Mouse (Mus musculus) gastrocnemius, postnatal 25 days (tissue): ENCODE measurements at regions not wholly inside any gene's neighbourhood (a gene's known extent, or its start where the extent isn't known, plus 50 kb on each side); places are given as distances from the start of the nearest gene placed in this dataset.
"Not testable (repeated sequence)": the region's sequence is repeated elsewhere in the genome, so short reads cannot be mapped to it uniquely, and the experiment has no call there.

Experiments
- DNase-seq: peaks from one replicate; pipeline ENCODE4 v3.0.0; 2022

DNA sequence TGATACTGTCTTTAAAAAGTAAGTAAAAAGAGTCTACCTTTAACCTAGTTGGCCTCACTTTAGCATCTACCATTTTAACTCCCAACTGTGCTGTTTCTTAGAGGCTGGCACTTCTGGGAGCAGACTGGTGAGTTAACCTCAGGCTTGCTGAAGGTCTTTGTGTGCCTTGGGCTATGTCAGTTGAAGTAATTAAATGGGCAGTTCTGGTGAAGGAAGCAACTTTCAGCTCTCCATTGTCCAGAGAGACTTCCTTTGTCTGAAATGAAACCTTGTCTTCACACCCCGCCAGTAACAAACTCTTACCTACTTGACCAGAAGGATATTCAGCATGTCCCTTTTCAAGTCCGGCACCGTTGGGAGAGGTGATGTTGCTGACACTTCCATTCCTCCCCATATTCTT lies 55.5 kb downstream of the Zfp281 start:
- no peak for DNase-seq

DNA sequence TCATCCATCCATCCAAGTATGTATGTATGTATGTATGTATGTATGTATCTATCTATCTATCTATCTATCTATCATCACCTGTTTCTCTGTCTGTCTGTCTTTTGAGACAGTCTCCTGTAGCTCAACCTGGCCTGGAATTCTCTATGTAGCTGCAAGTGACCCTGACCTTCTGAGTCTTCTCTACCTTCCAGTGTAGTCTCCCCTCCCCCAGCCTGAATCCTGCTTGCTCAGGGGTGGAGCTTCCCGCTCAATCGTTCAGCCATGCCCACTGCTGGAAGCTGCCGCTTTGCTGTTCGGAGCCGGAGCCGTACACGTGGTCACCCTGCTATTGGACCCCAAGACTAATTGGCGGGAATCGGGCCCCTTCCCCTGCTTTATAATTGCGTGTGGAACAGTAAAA lies 57.6 kb downstream of the Zfp281 start:
- not testable (repeated sequence) for DNase-seq

DNA sequence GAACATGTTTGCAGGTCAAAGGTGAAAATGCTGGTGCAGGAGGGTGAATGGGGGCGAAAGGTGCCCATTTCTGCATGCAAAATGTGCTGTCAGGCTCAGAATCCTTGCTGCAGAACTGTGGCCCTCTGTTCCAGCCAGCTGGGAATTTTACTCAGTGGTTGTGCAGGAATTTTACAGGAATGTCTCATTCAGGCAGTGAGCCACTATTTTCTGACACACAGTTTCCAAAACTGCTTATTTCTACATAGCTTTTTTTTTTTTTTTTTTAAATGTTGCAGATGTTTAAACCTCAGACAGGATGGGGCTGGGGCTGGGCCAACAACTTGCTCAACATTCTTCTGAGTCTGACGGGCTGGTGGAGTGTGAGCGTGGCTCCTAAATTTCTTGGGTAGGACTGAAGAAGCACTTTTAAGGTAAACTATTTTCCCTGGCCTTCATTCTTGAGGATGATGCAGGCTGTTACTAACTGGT lies 58.4 kb downstream of the Zfp281 start:
- DNase-seq, result peak; percentile 80

DNA sequence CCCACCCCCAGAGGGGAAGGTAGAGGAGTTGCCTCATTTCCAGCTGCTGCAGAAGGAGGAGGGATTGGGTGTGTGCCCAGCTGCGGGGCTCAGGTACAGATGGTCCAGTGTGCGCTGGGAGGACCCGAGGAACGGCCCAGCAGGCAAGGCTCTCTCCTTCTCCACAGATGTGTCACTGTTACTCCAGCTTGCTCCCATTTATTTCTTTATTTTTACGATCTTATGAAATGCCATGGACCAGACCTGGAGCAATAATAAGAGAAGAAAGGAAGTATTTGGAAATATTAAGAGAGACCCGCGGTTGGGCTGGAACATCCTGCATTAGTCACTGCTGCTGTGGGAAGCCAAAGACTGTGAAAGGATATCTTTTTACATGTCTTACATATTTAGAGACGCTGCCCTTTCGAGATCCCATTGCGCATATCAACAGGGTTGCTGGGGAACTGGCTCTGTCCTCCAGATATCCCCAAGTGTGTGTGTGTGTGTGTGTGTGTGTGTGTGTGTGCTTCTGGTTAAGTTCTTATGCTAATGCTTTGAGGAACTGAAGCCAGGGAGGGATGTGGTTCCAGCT lies 58.9 kb downstream of the Zfp281 start:
- peak; percentile 72 for DNase-seq

DNA sequence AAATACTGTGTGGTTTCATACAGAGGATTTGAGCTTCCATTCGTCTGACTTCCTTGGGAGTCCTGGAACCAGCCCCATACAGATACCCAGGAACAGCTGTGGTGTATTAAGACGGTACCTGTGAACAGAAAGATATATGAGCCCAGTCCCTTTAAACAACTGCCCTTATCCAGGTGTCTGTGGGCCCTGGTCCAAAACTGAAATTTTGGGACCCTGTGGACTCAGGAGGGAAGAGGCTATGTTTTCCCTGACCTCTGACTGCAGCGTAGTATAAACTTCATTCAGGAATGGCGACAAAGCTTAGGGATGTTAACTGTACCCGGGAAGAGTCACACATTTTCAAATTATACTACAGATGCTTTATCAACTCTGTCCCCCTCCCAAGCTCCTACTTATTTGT lies 59.8 kb downstream of the Zfp281 start:
- DNase-seq, result no peak

DNA sequence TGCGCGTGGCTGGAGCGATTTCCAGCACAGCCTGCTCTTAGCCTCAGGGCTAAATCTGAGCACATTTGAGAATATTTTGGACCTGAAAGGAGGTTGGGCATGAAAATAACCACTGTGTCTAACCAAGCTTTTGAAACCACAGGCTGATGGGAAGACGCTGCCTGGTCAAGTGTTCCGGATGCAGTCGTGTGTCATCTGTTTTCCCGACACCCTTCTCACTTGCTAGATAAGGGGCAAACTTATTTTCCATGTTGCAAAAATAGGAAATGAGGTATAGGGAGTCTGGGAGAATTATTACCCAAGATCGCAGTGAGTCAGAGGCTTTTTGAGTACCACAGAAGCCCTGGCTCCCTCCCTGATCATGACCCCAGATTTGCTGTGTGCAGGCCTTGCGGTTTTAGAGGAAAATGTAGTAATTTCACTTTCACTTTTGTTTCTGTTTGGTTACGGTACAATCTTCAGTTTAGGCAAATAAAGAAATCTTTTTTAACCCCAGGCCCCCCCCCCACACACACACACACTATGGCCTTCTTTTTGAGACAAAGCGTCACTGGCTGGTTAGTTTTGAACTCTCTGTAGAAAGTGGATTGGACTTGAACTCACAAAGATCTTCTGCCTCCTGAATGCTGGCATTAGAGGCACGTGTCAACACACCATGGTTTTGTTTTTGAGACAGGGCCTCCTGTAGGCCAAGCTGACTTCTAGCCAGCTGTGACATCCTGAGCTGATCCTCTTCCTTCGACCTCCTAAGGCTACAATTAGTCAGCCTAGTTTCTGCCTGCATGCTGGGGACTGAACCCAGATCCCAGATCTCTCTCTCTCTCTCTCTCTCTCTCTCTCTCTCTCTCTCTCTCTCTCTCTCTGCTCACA lies 60.7 kb downstream of the Zfp281 start:
- DNase-seq, result peak; percentile 24

DNA sequence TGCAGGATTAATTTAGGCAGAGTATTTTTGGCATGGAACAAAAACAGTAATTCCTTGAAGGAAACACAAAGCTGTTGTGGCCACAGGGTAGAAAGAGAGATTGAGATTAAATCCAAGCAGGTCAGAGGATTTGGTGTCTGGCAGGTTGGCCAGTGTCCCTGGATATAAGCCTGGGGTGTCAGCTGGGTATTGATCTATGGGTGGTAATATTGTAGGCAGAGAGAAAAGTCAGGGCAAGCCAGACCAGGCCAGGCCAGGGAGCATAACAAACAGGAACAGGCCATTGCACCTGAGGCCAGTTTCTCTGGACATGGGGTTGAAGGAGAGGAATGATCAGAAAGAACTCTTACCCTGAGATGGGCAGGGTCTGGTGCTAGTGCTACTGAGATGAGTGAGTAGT lies 61.8 kb downstream of the Zfp281 start:
- DNase-seq, result no peak

DNA sequence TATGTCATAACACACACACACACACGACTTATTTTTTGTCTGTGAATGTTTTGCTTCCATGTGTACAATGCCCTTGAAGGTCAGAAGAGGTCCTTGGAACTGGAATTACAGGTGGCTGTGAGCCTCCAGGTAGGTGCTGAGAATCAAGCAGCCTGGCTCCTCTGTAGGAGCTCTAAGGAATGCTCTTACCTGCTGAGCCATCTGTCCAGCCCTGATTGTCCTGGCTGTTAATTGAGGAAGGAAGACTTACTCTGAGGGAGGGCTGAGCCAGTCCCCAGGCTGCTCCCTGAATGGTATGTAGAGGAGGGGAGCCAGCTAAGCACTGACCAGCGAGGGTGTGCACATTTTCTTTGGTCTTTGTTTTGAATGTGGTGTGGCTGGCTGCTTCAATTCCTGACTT lies 65.4 kb downstream of the Zfp281 start:
- DNase-seq, result no peak

DNA sequence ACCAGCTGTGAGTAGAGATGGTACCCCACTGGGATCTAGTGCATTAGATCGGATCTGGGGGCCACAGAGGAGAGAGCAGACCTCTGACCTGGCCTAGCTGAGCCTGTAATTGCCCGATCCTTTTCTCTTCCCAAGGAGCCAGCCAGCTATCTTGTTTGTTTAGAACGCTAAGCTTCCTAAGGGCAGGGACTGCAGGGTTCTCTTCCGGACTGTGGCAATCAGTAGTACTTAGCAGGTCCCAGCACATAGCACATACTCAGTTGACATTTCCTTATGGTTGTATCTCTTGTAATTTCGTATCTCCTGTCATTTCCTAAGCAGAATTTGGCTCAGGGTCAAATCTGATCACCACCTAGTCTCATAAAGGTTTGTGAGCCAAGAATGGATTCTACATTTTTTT lies 68.7 kb downstream of the Zfp281 start:
- no peak for DNase-seq

DNA sequence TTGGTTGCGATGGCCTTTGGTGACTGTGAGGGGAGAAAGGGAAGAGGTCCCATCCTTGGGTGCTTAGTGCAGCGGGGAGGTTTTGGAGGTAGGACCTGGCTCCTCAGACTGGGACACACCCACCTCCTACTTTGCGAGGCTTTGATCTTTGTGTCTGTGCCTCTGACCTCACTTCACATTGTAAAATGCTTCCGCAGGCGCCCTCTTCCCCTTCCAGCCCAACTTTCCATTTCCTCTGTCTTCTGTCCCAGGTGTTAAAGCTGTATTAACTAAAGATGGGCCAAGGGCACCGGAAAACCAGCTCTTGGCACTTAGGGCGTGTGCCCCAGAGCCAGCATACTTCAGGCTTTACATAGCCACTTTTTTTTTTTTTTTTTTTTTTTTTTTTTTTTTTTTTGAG lies 70.3 kb downstream of the Zfp281 start:
- no peak for DNase-seq

DNA sequence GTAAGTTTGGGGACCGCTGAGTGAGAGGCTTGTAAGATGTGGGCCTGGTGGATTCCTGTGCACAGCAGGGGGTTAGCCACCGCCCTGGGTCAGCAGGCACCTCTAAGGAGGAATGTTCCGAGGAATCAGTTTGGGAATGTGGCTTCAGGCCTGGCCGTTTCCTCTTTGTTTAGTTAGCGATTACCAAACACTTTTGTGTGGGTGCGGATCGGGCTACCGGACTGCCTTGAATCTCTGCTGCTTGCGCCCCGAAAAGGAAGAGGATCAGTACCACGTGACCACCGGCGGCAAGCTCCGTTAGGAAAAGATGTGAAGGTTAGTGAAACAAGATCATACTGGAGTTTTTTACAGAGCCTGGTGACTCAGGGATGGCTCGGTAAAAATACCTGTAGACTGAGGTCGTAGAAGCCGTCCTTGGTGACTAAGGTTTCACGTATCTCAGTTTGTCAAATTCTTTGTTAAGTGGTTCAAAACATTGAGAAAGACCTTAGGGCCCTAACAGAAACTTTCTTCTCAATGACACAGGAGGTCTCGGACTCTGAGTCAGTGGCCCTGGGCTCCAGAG lies 71.5 kb downstream of the Zfp281 start:
- DNase-seq, result no peak

DNA sequence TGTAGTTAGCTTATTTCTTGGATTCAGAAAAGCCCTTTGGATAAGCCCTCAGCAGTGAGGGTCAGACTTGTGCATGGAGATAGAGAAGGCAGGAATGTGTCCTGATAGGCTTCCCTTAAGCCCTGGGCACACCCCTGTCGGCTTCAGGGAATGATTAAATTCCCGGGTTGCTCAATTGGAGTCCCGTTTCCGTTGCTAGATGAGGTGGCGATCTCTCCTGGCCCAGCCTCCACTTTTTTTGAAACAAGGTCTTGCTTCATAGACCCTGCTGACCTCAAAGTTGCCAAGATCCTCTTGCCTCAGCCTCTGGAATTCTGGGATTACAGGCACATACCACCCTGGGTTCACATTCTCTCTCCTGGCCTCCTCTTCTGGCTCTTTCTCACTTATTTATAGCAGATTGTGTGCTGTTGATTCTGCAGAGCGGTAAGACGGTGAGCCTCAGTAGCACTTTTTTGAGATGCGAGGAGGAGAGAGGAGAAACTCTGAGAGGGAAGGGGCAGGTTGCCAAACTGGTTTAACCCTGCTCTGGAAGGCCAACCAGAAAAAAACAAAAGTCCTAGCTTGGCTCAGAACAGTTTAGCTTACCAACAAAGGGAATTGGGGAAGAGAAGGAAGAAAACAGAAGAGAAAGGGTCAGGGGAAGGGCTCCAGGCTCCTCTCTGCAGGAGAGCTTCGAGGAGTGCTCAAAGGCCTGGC lies 73.9 kb downstream of the Zfp281 start:
- peak; percentile 57 for DNase-seq

DNA sequence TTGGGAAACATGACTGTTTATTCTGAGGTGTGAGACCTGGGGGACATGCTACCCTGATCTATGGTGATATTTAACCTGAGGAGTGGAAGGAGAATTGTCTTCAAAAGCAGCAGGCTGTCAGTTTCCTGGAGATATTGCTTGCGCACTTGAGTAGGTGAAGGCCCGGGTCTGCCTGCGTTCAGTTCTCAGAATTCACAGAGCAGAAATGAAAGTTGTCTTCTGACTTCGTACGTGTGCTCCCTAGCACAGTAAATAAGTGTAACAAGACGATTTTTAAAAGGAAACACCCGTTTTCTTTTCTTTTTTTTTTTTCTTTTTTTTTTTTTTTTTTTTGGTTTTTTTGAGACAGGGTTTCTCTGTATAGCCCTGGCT lies 74.4 kb downstream of the Zfp281 start:
- DNase-seq, result no peak

DNA sequence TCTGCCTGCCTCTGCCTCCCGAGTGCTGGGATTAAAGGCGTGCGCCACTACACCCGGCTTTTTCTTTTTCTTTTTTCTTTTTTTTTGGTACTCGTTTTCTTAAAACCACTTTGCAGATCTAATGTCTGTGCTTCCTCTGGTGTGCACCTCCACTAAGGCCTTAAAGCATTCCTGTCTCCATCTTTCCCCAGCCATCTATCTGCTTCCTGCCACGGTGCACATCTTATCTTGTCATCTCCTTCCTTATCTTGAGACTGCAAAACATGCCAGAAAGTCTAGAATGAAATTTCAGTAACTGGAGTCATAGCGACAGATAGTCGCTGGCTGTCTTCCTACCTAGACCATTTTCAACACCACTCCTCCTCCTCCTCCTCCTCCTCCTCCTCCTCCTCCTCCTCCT lies 74.9 kb downstream of the Zfp281 start:
- no peak for DNase-seq

DNA sequence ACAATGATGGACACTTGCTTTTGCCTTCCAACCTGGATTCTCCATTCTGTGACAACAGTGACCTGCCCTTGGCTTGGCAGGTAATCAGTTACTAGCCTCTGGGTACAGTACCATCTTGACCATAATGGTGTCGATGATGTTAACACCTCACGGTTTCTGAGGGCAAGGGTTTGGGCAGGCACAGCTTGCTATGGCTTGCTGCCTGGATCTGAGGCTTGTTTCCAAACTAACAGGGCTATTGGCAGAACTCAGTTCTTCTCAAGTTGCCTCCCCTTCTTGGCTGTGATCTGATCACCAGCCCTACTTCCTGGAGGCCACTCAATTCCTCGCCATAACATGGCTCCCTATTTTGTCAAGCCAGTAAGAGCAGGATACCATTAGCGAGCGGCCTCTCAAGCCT lies 79.4 kb downstream of the Zfp281 start:
- DNase-seq, result peak; percentile 75

DNA sequence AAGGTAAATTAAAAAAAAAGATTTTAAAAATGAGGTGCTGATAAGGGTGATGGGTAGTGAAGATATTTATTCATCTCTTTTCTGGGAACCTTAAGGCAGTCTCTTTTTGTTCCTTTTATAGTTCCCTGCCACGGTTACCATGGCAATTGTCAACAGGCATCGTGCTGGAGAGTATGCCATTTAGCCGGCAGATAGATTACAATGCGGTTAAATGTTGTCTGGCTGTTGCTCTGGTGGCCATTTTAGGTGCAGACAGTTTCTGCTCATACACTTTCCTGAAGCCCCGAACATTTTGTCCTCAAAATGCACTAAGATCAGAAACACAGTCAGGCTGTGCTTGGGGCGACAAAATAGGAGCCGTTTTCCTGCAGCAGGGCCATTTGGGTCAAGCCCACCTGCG lies 81.8 kb downstream of the Zfp281 start:
- no peak for DNase-seq

DNA sequence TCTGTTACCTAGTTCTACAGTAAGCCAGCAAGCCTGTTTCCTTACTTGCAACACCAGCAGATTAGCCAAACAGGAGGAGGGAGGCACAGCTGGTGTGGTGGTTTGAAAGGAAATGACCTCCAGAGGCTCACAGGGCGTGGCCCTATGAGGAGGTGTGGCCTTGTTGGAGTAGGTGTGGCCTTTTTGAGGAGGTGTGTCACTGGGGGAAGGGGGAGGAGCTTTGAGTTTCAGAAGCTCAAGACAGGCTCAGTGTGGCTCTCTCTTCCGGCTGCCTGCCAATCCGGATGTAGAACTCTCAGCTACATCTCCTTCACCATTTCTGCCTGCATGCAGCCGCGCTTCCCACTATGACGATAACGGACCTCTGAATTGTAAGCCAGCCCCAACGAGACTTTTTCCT lies 82.7 kb downstream of the Zfp281 start:
- no peak for DNase-seq

DNA sequence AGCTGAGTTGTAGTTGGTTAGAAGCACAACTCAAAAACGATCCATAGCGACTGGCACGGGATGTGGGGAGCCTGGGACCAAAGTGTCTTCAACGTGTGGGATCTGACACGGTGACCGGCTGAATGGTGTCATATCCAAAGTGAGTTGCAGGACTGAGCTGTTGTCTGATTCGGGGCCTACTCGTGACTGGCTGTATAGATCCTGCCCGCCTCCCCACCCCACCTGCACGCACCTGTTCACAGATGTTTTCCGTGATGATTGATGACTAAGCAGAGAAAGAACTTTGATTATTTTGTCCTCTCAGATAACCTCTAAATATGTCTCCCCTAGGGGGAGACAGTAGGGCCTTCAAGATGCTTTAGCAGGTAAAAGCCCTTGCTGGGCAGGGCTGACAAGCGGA lies 83.2 kb downstream of the Zfp281 start:
- DNase-seq, result no peak

DNA sequence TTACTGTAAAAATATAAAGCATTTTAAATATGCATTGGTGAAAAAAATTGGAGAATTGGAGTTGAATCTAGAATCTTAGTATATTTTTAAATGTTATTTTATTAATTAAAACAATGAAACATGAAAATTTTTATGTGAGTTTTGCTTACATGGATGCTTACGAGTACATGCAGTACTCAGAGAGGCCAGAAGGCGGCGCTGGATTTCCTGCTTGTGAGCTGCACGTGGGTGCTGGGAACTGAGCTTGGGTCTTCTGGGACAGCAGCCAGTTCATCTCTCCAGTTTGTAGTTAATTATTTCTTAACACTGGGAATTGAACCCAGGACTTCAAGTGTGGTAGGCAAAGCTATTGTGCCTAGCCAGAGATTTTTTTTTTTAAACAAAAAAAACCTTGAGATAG lies 85.5 kb downstream of the Zfp281 start:
- no peak for DNase-seq

DNA sequence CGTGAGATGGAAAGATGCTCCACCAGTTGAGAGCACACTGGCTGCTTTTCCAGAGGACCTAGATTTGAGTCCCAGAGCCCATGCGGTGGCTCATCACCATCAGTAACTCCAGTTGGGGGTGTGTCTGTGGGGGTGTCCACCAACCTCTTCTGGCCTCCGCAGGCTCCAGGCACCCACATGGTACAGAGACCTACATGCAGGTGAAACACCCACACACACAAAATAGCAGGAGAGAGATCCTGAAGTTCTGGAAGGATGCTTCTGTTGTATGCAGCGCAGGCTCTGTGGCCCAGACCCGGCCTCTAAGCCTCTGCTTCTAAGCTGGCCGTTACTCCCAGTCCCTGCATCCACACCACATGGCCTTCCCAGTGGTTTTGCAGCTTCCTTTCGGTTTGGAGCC lies 86.5 kb downstream of the Zfp281 start:
- no peak for DNase-seq

DNA sequence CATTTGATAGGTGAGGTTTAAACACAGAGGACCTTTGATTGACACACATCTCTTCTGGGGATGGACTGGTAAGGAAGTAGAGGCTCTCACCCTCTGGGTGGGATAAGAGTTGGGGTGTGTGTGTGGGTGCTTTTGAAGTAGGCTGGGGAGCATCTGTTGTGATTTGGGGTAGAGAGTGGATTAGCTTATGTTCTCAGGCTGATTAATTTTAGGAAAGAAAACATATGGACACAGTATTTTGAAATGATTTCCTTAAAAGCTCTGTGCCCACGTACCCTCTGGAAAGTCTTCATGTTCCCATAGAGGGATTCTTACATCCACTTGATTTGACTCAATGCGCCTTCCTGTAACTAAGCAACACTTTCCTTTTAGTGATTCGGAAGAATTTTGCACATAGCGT lies 89.4 kb downstream of the Zfp281 start:
- no peak for DNase-seq

DNA sequence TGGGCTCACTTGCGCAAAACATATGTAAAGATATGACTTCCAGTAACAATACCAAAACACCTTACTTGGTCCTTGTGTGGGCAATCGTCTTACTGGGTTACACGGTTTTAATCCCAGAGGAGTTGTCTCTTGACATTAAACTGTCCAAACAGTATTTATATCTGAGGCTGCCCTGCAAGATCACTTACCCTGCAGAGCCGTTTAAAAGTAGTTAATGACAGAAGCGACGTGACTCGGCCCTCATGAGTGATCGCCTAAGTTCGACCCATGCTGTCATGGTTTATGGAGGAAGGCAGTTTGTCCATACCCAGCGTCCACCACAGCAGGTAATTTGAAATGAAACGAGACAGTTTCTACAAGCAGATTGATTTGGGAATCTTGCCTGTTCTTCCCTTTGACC lies 90.3 kb downstream of the Zfp281 start:
- no peak for DNase-seq

DNA sequence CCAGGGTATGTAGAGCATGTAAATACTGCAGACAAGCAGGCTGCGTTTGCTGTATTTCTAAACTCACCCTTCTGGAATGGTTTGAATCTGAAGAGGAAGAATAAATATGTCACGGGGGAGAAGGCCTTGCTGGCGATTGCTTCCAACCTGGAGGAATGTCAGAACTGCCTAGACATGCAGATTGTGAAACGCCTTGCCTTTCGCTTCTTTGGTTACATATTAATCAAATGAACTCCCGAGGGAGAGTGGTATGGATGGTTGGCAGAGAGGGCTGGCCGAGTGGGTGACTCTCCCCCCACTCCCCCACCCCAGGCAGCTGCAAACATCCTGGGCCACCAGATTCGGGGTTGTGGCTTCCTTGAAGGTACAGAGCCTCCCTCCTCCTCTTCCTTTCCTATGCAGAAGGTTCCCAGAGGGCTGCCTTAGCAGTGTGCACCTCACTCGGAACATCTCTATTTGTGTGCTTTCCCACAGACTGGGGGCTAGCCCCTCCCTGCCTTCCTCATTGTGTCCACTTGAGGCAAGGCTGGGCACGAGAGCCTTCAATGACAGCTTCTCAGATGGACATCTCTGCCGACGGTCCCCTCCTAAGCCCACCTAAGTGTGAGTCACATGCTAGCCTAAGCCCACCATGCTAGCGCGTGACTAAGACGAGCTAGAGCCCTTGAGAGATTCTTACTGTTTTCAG lies 93.3 kb downstream of the Zfp281 start:
- no peak for DNase-seq
